Mouse (Mus musculus): Measurements from ENCODE around the gene AC134908.4.
"Not testable (repeated sequence)": the region's sequence is repeated elsewhere in the genome, so short reads cannot be mapped to it uniquely, and the experiment has no call there.

AC134908.4 gene

DNA sequence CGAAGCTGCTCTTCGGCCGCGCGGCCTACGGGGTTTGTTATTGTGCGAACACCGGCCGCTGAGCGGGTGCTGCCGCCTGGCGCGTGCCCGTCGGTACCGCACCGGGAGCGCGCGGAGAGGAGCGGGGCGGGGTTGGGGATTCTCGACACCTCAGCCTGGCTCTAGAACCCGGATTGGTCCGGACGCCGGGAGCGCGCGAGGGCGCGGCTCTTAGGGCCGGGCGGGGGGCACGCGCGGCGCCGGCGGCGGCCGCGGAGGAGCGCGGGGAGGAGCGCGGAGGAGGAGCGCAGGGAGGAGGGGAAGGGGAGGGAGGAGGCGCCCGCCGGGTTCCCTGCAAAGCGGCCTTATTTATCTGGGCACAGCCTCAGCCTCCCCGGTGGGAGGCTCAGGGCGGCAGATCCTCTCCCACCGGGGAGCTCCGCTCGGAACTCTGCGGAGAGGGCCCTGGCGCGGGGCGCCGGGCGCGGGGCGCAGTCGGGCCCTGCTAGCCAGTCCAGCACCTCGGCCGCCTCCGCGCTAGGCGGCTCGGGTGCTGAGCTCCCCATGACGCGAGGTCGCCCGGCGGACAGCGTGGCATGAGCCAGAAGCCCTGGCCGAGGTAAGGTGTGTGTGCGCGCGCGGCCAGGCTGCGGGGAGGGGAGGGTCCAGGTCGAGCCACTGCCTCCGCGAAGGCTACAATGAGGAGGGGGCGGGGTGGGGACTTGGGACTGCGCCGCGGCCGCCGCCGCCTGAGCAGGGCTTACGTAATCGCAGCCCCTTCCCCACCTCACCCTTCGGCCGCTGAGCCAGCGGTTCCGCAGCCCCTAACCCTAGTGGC is 13.5 kb upstream of the AC134908.4 start, which contains the start of gene Fbxl16:
Fbxl16 (plus strand) TSS at position 297 of the 817 bp plus-strand sequence.
- DNase-seq (ENCODE audit: low read depth, low spot score): peak; percentile 92

DNA sequence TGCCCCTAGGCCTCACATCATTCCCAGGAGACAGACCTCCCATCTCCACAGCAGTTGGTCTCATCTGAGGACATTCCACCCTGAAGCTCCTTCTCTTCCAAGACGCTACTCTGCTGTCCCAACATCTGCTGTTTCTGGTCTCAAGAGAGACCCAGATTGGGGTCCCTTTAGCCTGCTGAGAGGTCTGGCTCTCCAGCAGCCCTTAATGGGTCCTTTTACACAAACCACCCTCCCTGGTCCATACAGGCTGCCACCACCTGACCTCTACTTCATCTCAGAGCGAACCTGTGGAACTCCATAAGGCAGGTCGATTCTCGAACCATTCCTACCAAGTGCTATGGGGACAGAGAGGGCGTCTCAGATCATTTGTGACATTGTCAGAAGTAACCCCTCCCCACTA is 12.6 kb upstream of the AC134908.4 start:
- no peak for DNase-seq (ENCODE audit: low read depth, low spot score)

DNA sequence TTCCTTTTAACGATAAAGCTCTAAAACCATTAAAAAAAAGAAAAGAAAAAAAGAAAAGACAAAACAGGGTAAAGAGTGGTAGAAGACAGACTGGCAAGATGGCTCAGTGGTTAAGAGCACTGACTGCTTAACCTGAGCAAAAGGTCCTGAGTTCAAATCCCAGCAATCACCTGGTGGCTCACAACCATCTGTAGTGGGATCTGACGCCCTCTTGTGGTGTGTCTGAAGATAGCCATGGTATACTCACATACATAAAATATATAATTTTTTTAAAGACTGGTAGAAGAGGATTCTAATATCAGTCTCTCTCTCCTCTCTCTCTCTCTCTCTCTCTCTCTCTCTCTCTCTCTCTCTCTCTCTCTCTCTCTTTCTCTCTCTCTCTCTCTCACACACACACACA is 12.0 kb upstream of the AC134908.4 start:
- not testable (repeated sequence) for DNase-seq (ENCODE audit: low read depth, low spot score)

DNA sequence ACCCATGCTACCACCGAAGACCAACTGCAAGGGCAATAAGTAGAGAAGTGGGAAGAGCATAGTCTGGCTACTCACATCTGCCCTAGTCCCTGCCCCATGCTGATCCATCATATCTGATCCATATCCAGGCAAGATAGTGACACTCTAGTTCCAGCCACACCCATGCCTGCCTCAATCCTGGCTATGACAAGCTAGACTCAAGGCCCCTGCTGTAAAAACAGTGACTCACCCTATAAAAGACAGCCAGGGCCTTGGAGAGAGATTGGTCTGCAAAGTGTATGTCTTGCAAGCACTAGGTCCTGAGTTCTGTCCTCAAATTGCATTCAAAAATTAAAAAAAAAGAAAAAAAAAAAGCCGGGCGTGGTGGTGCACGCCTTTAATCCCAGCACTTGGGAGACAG is 11.0 kb upstream of the AC134908.4 start:
- DNase-seq (ENCODE audit: low read depth, low spot score): no peak

DNA sequence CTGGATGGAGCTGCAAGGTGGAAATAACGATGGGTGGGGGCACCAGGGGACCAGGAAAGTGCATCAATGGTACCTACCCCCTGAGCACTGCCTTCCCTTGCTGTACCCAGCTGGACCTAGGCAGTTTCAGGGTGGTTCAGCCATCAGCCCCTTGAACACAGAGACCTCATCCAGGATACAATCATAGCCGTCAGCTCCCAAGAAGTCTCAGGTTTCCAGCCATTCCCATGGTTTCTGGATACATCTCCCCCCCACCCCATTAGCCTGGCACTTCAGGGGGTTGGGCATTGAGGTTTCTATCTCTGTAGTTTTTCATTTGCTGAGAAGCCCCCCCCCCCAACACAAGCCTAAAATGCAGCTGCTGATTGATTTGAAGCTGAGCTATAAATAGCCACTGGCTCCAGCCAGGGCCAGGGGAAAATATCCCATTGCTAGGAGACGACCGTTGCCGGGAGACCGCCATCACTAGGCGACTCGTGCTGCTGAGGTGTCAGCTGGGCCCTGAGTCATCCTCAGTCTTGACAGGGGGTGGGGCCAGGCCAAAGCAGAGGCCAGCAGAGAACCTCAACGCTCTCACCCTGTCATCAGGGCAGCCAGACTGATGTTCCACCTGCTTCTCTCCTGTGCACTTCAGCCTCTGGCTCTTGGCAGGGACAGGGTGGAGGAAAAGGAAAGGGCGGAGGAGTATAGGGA is 7.5 kb upstream of the AC134908.4 start:
- DNase-seq (ENCODE audit: low read depth, low spot score): peak; percentile 59

DNA sequence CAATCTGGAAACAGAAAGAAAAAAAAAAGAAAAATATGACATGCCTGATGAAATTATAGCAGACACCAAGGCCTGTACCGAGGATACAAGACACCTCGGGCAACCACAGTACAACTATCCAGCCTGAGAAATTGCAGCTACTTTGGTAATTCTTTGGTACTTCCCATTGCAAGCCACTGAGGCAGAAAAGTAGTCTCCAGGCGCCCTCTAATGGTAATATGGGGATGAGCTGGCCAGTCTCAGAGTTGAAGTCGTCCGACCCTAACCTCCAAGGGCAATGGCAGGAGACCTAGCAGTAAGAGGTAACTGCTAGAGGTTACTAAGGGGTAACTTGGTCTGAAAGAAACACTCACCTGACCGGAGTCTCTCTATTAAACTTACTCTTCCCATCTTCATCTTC is 5.6 kb upstream of the AC134908.4 start:
- DNase-seq (ENCODE audit: low read depth, low spot score): peak; percentile 84

DNA sequence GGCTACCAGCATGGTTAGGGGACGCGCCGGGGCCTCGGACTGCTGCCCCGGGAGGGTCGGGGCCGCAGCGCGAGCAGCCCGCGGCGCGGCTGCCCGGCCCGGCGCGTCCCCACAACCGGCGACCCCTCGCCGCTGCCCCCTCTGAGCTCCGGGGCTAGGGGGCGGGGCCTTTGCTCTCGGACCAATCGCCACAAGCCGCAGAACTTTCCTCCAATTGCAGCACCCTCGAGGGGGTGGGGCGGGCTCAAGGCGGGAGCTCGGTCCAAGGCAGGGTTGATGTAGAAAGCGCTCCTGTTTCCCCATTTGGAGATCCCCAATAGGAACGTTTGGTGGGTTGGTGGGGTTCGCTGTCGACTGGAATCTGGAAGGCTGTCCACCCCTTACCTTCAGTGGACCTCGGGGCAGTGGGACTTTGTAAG is 1.5 kb upstream of the AC134908.4 start, which contains the start of gene Metrn:
Metrn (minus strand) TSS at position 186 of the 419 bp plus-strand sequence.
- peak; percentile 90 for DNase-seq (ENCODE audit: low read depth, low spot score)

DNA sequence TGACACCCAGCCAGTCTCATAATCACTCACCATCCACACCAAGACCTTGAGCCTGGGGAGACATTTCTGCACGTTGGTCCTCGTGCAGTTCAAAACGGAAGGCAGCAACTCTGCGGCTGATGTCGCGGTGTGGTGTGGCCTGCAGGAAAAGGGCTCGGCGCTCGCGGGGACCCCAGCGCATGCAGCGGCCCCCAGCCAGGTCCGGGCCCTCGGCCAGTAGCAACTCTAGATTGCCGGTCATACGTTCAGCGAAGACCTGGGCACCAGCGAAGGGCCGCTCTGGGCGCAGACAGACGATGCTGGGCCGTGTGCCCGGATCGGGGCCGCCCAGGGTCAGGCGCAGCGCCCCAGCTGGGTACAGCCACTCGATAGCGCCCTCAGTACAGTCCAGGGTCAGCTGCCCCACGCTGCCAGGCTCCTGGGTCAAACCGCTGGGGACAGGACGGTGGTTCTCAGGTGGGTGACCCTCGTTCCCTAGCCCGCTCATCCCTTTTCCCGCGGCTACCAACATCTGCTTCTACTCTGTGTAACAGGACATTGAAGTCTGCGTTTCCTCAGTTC is 832 bp upstream of the AC134908.4 start:
- peak; percentile 32 for DNase-seq (ENCODE audit: low read depth, low spot score)

DNA sequence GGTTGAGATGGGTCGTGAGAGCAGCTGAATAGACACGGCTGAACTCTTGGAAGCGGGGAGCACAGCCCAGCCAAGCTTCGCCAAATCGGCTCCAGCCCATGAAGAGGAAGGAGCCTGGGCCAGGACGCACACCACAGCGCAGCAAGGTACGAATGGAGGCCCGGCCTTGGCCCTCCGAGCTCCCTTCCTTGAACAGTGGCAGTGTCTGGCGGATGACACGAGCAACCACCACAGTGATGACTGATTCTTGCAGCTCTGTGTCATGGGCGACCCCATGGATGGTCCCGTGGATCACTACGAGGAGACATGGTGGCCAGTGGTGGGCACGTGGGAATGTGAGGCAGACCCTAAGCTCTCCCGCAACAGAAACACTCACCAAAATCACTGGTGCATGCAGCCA is 461 bp downstream of the AC134908.4 start:
- no peak for DNase-seq (ENCODE audit: low read depth, low spot score)

DNA sequence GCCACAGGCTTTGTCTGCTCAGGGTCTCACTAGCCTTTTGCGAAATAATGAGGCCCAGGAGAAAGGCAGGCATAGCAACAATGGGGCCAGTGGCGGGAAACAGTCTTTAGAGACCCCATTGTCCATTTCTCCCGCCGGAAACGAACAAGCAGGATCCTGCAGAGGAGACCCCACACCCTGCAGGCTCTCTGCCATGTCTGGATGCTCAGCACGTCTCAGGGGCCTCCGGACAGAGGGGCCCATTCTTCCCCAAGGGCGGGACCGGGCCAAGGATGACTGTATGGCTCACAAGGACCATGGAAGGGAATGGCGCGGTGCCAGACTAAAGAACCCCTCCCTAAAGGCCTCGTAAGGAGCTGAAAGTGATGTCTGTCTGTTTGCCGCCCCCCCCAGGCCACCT is 1.3 kb downstream of the AC134908.4 start:
- no peak for DNase-seq (ENCODE audit: low read depth, low spot score)

DNA sequence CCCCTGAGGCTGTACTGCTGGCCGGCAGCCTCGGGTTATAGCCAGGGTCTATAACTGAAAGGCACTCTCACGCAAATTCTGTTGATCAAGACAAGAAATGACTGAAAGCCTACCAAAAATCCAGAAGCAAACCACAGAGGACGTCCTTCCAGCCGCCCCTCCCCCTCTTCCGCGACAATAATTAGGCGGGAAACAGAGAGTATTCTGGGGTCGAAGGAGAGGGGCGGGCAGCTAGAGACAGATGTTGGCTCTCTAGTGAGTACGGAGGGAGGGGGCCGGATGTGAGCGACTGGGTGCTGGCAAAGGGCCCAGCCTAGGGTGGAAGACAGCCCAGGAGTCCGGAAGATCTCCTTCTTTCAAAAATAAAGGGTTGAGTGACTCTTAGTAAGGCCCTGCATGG is 2.8 kb downstream of the AC134908.4 start, which contains the start of gene Fam173a:
Fam173a (minus strand) TSS at position 287 of the 400 bp plus-strand sequence.
- DNase-seq (ENCODE audit: low read depth, low spot score): peak; percentile 56

DNA sequence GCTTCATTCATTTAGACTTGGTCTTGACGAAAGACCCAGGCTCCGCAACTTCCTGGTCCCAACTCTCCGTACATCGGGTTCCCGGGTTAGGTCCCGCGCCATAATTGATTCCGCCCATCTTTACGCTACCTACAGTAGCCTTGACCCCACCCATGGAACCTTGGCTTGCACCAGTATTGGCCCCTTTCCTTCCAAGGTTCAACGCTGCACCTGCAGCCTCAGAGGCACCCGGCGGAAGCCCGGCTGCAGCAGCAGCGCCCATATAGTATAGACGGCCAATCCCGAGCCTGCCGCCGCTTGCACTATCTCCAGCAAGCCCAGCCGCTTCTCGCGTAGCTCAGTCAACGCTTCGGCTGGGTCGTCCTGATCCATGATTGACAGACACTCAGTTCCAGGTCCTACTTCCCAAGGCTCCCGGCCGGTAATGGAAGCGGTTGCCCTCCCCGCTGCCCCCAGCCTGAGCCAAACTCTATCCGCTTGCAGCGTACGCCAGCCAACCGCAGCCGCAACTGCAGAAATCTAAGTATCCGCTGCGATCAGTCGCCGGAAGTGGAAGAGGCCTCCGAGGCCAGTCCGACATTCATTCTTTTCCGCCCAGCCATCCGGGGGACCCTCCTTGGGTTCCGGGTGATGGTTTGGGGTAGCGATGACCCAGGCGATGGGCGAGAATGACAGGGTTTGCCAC is 3.5 kb downstream of the AC134908.4 start:
- DNase-seq (ENCODE audit: low read depth, low spot score): peak; percentile 87

DNA sequence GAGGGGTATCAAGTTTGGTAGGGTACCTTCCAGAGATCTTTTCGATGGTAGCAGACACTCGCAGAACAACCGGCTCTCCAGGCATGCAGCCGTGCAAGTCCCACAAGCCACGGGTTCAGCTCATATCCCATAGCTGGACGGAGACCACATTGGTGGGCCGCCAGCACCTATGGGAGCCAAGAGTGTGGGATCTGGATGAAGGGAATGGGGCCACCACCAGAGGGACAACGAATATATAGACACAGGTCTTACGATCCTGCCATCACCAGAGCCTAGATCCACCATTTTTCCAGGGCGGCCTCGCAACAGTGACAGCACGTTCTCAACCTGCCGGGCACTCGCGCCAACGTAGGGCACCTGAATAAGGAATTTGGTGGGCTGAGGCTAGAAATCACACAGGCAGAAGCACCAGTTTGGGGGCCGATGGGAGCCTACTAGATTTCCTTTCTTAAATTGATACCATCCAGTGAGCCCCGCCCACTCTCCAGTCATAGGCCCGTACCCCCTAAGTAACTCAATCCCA is 4.1 kb downstream of the AC134908.4 start:
- no peak for DNase-seq (ENCODE audit: low read depth, low spot score)

DNA sequence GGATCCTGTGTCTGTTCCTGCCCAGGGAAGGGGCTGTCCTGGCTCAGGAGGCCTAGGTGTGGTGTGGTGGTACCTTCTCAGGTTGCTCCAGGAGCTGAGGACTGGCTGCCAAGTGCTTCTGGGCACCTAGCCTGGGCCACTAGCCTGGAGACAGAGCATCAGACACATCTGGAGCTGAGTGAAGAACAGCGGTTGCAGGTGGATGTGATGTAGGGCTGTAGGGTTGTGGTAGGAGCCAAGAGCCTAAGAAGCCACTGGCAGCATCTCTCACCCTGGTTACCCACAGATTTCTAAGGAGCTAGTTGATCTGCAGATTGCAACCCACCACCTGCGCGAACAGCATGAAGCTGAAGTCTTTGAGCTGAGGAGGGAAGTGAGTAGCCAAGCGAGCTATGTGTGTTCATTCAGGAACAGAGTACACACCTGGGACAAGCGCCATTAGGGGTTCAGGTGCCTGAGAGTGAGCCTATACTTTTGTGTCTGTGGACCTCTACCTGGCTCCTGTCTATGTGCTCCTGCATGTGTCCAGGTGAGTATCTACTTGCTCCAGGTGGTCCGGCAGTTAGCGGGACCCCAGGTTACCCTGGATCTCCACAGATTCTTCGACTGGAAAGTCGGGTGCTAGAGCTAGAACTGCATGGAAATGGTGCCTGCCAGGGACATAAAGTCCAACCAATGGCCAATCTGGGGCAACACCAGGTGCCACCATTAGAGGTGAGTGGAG is 8.5 kb downstream of the AC134908.4 start:
- no peak for DNase-seq (ENCODE audit: low read depth, low spot score)

DNA sequence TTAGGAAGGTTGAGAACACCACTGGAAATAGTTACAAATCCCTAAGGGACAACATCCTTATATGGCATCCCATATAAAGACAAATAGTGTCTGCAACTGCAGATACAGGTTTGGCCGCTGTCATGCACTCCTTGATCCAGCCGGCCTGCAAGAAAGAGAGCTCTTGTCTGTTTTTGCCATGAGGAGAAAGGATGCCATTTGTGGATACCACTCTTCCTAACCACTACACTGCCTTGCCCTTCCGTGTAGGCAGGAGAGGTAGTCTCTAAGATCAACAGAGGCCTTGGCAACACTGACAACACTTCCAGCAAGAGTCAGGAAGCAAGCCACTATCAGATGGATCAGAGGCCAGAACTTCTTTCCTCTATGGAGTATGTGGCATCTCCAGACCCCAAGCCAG is 9.2 kb downstream of the AC134908.4 start, which contains the start of gene Ccdc78:
Ccdc78 (plus strand) TSS at position 301 of the 400 bp plus-strand sequence.
- no peak for DNase-seq (ENCODE audit: low read depth, low spot score)

DNA sequence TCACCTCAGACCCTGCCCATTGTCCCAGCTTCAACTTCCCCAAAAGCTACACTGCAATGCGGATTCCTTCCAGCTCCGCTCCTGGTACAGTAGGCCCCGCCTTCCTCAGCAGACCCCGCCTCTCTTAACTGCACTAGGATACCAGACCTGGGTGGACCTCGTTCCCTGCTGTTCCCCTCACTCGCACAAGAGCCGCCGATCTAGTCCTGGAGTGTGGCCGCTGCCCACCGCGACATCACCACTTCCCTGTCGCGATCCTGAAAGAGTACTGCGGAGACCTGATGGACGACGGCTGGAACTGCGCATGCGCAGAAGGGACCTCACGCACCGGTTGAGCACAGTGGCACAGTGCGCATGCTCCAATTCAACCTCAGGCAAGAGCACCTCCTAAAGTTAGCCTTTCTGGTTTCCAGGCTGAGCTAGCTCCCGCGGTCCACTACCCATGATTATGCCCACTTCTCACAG is 10.1 kb downstream of the AC134908.4 start, which contains the start of gene Haghl:
Haghl (minus strand) TSS at position 393 of the 465 bp plus-strand sequence.
- peak; percentile 95 for DNase-seq (ENCODE audit: low read depth, low spot score)

DNA sequence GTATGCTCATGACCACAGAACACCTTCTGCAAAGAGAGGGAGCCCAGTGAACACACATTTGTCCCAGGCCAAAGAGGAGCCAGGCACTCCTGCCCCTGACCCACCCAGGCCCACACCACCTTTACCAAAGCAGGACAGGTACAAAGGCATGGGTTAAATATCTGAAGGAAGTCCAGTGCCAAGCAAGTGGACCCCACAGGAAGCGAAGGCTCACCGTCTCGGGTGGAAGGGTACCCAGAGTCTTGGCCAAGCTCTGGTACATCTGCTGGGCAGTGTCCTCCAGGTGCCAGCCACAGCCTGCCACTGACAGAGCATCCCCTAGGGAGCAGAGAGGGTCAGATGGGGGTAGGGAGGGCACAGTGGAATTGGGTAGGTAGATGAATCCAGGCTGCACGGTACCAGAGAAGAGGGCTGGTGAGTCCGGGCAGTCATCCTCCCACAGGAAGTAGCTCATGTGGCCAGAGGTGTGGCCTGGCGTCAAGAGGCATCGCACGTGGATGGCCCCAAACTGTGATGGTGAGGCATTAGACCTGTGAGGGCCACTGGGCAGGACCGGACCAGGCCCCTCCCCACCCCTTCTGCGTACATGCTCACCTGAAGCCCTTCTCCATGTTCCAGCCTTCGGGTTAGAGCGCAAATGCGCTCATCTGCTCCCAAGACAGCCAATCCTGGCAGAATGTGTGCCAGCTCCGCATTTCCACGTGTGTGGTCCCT is 11.4 kb downstream of the AC134908.4 start:
- no peak for DNase-seq (ENCODE audit: low read depth, low spot score)

DNA sequence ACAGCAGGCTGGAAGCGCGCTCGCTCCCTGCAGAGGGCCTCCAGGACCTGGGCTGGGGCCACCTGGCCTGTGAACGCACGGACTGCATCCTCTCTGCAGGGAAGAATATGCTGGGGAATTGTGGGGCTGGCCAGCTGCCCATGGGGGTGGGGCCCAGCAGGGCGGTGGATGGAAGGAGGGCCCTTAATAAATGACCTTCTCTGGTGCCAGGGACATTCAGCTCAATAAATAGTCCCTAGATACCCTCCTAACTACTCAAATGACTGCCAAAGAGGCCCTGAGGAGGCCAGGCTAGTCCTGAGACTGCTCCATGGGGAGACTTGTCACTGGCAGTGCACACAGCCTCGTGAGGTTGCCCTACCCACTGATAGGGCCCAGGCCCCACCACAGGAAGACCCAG is 12.4 kb downstream of the AC134908.4 start:
- no peak for DNase-seq (ENCODE audit: low read depth, low spot score)

DNA sequence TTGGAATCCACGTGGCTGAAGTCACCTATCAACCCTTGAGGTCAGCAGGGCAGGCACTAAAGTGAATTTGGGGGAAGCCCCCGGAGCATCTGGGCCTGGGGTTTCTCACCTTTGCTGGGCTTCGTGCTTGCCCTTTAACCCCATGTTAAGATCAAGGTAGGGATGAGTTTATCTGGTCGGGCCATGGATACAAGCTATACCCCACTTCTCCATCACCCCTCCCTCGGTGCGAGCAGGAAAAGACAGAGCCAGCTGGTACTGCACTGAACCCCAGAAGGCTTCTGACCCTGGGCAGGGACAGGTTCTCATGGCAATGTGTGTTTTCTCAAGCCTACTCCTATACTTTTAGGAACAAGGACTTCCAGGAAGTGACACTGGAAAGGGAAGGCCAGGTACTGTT is 14.1 kb downstream of the AC134908.4 start:
- DNase-seq (ENCODE audit: low read depth, low spot score): no peak

DNA sequence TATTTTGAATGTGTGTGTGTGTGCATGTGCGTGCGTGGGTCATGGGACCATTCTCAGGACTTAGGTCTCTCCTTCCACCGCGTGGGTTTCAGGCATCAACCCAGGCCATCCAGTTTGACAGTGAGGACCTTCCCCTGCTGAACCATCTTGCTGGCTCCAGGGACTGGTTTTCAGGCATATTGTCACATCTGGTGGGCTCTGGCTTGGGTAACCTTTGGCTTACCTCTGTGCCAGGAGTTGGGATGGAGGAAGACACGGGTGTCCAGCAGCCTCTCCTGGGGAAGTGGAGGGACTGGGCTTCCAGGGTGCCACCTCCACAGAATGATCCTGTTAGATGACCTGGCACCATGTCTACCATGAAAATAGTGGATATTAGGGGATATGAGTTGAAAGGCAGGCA is 17.5 kb downstream of the AC134908.4 start:
- no peak for DNase-seq (ENCODE audit: low read depth, low spot score)

Data from R1 (cell line).